Mouse (Mus musculus): ENCODE results near the gene Gm10309. TPM values are rescaled to one million over a fixed set of nuclear protein-coding genes. Genes with fewer than 3 reads are reported as not detected.
"Not testable (repeated sequence)": the region's sequence is repeated elsewhere in the genome, so short reads cannot be mapped to it uniquely, and the experiment has no call there.

Gene Gm10309
- total RNA-seq, 2 experiments from 2014 or later = not detected

GRCm38 (mm10) chr17:86482675-86483074 lies 22.4 kb downstream of the Gm10309 start:
- ATAC-seq (replicated peaks; ENCODE audit: low FRiP score, poor library complexity, severe bottlenecking) = no peak

DNA sequence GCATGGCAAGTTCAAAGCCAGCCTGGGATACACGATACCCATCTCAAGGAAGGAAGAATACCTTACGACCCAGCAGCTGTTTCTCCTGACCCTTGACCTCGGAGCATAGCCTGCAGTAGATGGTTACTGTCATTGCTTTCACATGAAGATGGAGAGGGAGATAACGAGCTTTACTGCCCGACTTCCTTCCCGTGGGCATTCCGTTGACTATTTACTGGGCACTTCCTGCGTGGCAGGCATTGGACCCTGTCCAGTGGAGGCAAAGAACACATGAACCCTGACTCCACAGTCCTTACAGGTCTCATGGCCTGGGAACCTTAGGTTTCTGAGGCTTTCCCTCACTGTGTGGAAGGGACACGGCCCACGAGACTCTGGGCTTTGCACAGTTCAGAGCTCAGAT lies 25.6 kb downstream of the Gm10309 start:
- no peak for ATAC-seq (replicated peaks; ENCODE audit: low FRiP score, poor library complexity, severe bottlenecking)

- ATAC-seq (replicated peaks; ENCODE audit: low FRiP score, poor library complexity, severe bottlenecking) = not testable (repeated sequence)
Measured at GRCm38 (mm10) chr17:86477401-86477800, 27.6 kb downstream of the Gm10309 start.

DNA sequence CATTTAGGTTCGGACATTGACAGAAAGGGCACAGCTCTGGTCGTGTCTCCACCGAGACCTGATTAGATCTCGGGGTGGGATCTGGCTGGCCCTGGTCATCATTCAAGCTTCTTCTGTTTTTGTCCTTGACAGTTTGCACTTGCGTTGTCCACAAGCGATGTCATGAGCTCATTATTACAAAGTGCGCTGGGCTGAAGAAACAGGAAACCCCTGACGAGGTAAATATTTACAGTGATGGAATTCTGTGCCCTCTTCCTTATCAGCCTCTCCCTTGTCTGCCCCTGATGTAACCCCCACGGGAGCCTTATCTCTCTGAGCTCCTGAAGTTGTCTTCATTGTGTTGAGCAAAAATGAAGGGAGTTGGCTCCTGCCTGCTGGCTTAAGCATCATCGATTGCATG lies 28.4 kb downstream of the Gm10309 start:
- no peak for ATAC-seq (replicated peaks; ENCODE audit: low FRiP score, poor library complexity, severe bottlenecking)

- no peak for ATAC-seq (replicated peaks; ENCODE audit: low FRiP score, poor library complexity, severe bottlenecking)
Measured at GRCm38 (mm10) chr17:86471684-86472083, 33.3 kb downstream of the Gm10309 start.

DNA sequence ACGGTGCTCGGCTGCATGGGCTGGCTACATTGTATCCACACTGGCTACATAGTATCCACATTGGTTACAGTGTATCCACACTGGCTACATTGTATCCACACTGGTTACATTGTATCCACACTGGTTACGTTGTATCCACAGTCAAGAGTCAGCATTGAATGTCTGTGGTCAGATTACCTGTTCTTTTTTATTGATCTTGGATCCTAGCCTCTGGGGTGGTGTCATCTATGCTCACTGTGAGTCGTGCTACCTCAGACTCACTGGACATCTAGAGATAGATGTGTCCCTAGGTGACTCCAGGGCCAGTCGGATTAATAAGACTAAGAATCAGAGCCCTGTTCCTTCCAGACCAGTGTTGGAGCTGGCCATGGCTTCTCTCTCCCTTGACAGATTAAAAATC lies 34.9 kb downstream of the Gm10309 start:
- ATAC-seq (replicated peaks; ENCODE audit: low FRiP score, poor library complexity, severe bottlenecking) = no peak

DNA sequence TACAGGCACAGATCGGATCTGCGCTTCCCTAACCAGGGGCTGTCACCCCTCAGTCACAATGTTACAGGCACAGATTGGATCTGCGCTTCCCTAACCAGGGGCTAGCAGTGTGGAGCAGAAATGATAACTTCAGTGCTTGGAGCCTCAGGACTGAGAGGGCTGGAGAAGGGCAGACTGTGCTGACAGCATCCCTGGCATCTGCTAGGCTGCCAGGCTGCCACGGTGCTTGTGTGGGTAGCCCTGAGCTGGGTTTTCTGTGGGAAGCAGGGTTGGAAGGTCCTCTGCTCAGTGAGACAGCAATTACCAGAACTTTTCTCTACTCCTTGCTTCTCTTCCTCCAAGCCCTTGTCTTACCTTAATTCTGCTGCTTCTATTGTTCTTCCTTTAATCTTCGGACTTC lies 37.1 kb downstream of the Gm10309 start:
- no peak for ATAC-seq (replicated peaks; ENCODE audit: low FRiP score, poor library complexity, severe bottlenecking)

DNA sequence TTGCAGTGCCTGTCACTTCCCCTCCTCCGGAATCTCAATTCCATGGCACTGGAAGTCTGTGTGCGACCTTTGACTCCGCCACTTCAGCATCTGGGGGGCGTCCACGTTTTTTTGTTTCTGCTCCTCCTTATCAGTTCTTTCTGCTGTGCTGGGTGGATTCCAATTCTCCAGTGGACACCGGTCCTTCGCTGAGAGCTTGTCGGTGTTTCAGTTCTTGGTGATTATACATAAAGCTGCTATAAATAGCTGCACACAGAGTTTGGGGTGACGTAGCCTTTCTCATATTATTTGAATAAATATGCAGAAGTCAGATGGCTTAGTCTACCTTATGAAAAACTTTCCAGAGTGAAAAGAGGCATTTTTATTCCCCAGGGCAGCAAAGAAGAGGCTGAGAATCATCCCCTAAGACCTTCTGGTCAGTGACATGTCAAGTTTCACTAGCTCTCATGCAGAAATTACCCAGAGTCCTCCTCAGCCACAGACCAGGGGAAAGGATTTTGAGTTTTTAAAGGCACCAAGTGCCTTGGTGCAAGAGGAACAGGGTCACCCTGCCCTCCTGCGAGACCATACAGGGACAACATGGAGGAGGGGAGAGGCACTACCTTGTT lies 37.6 kb downstream of the Gm10309 start:
- ATAC-seq (replicated peaks; ENCODE audit: low FRiP score, poor library complexity, severe bottlenecking) = no peak

DNA sequence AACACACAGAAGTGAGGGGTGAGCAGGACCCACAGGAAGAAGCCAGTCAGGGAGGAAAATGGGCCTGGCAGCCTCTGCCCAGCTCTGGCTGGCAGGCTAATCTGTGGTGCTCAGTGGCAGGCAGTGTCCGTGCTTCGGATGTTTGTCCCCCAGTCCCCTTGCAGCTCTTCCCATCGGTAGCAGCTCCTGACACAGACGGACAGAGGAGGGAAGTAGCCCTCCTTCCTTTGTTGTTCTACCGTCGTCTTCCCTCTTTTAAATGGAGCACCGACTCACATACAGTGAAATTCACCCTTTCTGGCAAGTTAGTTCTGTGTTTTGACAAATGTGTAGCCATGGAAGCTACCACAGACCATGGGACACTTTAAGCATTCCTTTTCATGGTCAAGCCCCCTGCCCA lies 38.2 kb downstream of the Gm10309 start:
- ATAC-seq (replicated peaks; ENCODE audit: low FRiP score, poor library complexity, severe bottlenecking) = no peak

DNA sequence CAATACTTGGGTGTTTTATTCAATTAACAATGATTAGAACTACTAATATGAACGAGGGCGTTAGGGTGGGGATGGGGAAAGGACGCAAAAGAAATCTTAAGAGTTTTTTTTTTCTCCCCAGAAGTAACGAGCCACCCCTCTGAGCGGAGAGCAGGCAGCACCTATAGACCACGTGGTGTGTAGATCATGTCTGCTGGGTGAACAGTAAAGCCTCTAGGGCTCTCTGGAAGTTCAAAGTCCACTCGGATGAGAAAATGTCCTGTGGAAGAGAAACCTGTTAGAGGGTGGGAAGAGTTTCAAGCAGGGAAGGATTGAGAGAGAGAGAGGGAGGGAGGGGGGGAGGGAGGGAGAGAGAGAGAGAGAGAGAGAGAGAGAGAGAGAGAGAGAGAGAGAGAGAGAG lies 38.6 kb downstream of the Gm10309 start:
- ATAC-seq (replicated peaks; ENCODE audit: low FRiP score, poor library complexity, severe bottlenecking) = no peak

GRCm38 (mm10) chr17:86465865-86466264 lies 39.2 kb downstream of the Gm10309 start:
- no peak for ATAC-seq (replicated peaks; ENCODE audit: low FRiP score, poor library complexity, severe bottlenecking)

DNA sequence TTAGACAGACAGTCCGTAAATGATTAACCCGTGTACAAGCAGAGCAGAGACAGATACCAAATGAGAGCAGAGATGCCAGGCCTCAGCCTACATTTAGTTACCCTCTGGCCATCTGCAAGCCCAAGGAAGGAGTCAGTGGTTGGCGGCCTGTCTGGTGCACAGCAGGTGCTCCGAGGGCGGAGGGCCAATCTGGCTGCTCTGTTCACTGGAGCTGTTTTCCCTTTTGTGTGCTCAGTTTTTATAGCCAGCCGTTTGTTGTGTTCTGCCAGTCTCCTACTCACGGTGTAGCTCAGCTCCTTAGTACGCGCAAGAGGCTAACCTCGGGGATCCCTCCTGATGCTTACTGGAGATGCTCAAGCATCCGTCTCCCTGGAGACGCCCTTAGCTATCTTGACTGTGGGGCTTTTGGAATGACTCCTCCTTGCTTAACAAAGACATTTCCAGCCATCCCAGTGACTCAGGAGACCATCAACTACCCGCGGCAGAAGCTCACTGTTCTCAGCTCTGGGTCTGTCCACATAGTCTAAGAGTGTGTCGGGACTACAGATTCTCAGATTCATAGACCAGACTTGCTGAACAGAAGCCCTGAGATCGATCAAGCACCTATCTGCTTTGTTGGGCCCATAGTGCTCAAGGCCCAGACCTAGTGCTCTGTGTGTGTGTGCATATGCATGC lies 40.2 kb downstream of the Gm10309 start:
- no peak for ATAC-seq (replicated peaks; ENCODE audit: low FRiP score, poor library complexity, severe bottlenecking)

GRCm38 (mm10) chr17:86464197-86464596 lies 40.8 kb downstream of the Gm10309 start:
- no peak for ATAC-seq (replicated peaks; ENCODE audit: low FRiP score, poor library complexity, severe bottlenecking)

DNA sequence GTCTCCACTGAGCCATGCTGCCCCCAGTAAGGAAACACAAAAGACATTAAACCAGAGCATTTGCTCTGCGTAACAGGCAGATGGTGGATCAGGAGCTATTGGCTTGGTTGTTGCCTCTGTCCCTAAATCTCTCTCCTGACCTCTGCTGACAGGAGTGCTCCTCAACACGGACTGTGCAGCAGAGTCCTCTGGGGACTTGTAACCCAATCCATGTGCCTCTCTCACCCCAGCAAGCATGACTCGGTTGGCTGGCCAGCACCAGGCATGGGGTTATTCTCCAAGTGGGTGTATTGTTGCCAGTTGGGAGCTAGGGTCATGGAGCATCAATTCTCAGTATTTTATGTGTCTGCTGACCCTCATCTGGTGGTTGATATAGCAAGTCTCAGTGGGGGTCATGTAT lies 41.7 kb downstream of the Gm10309 start:
- no peak for ATAC-seq (replicated peaks; ENCODE audit: low FRiP score, poor library complexity, severe bottlenecking)

DNA sequence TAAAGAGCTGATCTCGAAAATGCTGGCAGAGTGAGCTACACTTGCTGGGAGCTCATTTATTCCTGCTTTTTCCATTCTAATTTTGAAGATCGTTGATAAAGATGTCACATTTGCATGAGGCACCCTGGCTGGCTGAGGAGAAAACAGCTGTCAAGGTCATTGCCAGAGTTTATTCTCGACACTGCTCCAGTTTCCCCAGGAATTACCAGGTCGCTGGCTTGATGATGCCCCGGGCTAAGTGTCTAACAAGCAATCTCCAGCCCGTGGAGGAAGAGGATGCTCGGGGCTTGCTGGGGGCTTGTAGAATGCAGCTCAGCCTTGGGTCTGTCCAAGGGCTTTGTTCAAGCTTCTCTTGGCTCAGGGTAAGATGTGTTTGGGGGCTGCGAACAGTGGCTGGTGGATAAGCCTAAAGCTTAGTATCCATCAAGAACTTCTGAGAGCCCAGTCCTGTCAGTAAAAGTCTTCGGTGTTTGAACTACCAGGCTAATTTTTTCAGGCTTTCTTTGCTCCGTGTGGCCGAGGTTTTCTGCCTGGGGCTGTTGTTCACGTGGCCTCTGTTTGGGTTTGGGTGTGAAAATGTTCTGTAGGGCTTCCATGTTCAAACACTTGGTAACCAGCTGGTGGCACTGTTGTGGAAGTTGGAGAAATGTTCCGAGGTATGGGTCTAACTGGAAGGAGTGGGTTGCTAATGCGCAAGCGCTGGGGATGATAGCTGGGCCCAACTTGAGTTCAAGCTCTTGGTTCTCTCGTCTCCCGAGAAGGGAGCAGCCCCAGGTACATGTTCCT lies 44.2 kb downstream of the Gm10309 start:
- no peak for ATAC-seq (replicated peaks; ENCODE audit: low FRiP score, poor library complexity, severe bottlenecking)

DNA sequence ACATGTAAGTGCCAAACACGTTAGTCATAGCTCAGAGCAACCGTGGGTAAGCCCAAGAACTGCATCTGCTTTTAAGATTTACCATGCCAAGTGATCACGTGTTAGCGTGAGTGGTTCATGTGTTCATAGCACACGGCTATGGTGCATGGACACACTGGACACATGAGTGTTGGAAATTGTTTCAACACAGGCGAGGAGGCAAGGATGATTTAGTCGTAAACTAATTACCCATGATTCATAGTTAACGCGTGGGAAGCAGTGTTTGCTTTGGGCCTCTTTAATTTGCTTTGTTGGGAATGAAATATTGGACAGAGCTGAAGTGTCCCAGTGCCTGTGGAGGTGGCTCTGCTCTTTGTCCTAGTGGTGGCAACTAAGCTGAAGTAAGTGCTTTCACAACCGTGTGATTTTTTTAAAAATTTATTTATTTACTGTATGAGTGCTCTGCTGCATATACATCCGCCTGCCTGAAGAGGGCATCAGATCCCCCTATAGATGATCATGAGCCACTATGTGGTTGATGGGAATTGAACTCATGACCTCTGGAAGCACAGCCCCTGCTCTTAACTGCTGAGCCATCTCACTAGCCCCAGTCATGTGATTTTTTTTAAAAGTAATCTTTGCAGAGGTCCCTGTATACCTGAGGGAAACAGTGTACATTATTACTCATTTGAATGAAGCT lies 46.6 kb downstream of the Gm10309 start:
- ATAC-seq (replicated peaks; ENCODE audit: low FRiP score, poor library complexity, severe bottlenecking) = no peak

- no peak for ATAC-seq (replicated peaks; ENCODE audit: low FRiP score, poor library complexity, severe bottlenecking)
Measured at GRCm38 (mm10) chr17:86456512-86456911, 48.5 kb downstream of the Gm10309 start.

DNA sequence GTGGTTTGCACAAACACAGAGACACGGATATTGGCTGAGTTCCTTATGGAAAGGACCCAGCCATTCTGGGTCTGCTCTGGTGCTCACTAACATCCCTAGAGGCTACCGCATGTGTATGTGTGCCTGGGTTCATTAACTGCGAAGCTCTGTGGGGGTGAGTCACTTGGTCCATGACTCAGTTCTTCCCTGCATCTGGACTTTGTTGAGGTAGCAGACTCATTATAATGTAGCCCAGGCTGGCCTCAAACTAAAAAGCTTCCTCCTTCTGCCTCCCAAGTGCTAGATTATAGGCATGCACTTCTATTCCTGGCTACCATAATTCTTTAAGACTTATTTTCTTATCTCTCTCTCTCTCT lies 50.7 kb downstream of the Gm10309 start:
- no peak for ATAC-seq (replicated peaks; ENCODE audit: low FRiP score, poor library complexity, severe bottlenecking)

GRCm38 (mm10) chr17:86453673-86454350 lies 51.2 kb downstream of the Gm10309 start:
- no peak for ATAC-seq (replicated peaks; ENCODE audit: low FRiP score, poor library complexity, severe bottlenecking)

- no peak for ATAC-seq (replicated peaks; ENCODE audit: low FRiP score, poor library complexity, severe bottlenecking)
Measured at GRCm38 (mm10) chr17:86452934-86453333, 52.1 kb downstream of the Gm10309 start.

Data from erythroid progenitor cell, adult 5-6 weeks (primary cell).